Mouse (Mus musculus) brain, embryonic 14.5 days (tissue): ENCODE measurements at regions not wholly inside any gene's neighbourhood (a gene's known extent, or its start where the extent isn't known, plus 50 kb on each side); places are given as distances from the start of the nearest gene placed in this dataset.

Source experiments
- DNase-seq: peaks from one replicate; pipeline ENCODE4 v3.0.0-alpha.2; 2011; ENCODE audit warnings: low read depth
- CTCF ChIP-seq: fragments of 200-500 bp; IDR thresholded peaks from 2 replicates; pipeline ENCODE4 v1.5.1; 2012; ENCODE audit warnings: inconsistent platforms, mild to moderate bottlenecking, moderate library complexity, borderline replicate concordance; ENCODE audit not compliant: insufficient read depth, insufficient read length; ENCODE audit errors: extremely low read depth
- POLR2A ChIP-seq: fragments of 200-500 bp; IDR thresholded peaks from 2 replicates; pipeline ENCODE4 v1.6.1; 2012; ENCODE audit warnings: mild to moderate bottlenecking, inconsistent platforms, borderline replicate concordance; ENCODE audit not compliant: poor library complexity, insufficient read depth, insufficient read length, severe bottlenecking; ENCODE audit errors: extremely low read depth

DNA sequence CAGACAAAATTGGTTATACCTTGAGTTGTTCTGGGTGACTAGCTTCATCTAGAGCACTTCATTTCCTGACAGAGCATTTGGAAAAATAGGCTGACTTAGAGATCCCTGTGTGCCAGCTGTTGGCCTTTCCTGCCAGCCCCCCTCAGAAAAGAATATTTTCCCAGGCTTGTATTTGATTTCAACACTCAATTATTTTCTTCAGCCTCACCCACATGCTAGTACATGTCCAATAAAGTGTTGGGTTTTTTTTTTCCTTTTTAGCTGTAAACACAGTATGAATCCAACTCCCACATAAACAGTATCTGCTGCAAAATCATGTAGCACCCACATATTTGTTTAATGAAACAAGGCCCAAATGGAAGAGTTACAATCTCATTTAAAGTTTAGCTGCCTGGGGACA is 256.8 kb upstream of the Acvr2a start:
- TF ChIP-seq CTCF = no peak
- no peak for TF ChIP-seq POLR2A
- DNase-seq = no peak

DNA sequence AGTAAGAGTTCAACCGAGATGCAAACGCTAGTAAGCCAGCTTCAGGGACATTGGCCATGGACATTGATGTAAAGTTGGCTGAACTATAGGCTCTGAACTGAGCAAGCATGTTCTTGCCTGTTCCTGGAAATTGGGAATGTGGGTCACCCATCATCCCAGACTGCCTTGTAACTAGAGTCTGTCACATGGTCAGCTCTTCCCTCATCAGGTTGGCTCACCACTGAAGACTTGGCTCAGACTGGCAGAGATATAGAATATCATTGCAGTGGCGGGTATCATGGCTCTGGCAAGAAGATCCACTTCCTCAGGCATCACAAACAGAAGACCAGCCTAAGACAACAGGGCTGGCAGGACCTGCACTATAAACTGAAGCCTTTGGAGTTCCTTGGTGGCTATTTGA is 255.3 kb upstream of the Acvr2a start:
- TF ChIP-seq CTCF (no peak), POLR2A (no peak)
- DNase-seq = no peak

DNA sequence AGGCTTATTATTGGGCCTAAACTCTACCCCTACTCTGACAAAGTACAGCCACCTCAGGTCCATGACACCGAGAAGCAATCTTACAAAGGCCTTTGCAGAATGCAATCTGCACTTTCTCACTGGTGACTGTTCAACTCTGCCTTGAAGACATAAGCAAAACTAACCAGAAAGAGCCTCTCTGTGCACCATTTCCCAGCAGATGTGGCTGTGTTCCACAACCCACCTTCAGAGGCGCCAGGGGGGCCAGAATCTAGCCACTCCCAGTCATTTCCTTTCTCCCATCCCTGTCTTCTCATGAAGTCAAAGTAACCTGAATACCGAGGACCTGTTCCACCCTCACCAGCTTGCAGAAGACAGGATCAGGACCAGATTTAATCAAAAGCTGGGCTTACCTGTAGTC is 250.3 kb upstream of the Acvr2a start:
- TF ChIP-seq POLR2A (no peak), CTCF (no peak)
- DNase-seq = no peak

DNA sequence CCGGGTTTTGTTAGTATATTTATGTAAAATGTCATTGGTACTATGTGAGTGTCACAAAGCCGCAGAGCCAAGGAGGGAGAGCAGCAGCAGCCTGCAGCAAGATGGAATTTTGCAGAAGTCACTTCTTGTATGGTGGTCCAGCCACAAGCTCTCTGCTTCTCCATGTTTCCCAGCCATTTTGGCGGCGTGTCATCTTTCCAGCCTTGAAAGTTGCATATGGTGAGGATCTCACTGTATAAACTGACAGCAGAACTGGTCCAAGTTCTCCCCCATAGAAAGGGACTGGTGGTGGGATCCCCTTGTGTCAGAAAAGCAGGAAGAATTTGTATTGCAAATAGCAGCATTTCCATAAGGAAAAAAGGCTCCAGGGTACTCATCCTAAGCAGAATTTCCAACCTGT is 249.7 kb upstream of the Acvr2a start:
- TF ChIP-seq POLR2A (no peak), CTCF (no peak)
- peak; percentile 60 for DNase-seq

DNA sequence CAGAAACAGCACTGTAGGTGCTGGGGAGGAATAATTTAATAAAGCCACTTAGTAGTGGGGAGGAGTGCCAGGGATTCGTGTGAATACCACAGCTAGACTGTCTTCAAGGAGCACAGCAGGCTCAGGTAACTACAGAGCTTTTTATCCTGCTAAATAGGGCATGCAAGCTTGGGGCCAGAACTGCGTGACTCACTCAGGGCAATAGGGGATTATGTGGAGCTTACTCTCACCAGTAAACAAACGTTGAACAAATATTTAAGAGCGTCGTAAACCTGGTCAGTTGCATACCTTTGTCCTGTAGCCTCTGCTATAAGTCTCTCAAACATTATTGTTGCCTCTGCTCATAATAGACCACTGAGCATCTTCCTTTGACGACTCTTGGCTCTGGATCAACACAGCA is 246.0 kb upstream of the Acvr2a start:
- TF ChIP-seq POLR2A = no peak
- TF ChIP-seq CTCF = no peak
- DNase-seq = peak; percentile 27

DNA sequence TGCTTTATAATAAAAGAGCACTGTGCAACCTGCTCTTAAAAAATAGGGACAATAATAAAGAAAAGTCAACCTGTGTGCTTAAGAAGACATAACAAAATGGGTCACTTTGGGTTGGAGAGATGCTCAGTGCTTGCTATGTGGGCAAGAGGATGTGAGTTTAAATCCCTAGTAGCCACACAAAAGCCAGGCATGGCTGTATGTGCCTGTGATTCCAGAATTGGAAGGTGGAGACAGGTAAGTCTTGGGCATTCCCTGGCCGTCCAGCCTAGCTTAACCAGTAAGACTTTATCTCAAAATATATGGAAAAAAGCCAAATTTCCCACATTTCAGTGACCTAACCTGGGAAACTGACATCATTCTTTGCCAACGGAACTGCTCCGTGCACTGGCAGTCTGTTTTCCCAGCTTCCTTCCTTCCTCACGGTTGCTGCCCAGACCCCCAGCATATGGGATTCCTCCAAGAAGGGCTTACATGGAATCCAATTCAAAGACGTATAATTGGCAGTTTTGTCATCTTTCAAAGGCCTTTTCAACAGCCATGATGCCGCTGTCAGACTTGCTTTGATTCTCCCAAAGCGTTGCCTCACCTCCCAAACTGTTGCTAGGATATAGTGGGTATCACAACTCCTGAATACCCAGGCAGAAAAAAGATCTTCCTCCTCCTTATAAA is 227.6 kb upstream of the Acvr2a start:
- DNase-seq = peak; percentile 85
- no peak for TF ChIP-seq CTCF
- no peak for TF ChIP-seq POLR2A

DNA sequence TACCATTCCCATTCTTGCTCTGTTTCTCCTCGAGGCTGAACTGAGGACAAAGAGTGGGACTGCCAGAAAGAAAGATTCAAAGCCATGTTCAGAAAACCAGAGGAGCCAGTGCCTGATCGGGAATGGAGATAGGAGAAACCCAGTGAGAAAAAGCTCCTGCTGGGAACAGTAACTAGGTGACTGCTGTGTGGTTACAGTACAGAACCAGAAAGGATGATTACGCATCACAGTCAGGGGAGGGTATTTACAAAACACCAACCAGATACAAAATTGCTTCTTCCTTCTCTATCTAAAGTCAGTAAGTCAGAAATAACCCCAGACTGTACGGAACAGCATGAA is 227.1 kb upstream of the Acvr2a start:
- TF ChIP-seq POLR2A = no peak
- no peak for TF ChIP-seq CTCF
- DNase-seq = no peak

DNA sequence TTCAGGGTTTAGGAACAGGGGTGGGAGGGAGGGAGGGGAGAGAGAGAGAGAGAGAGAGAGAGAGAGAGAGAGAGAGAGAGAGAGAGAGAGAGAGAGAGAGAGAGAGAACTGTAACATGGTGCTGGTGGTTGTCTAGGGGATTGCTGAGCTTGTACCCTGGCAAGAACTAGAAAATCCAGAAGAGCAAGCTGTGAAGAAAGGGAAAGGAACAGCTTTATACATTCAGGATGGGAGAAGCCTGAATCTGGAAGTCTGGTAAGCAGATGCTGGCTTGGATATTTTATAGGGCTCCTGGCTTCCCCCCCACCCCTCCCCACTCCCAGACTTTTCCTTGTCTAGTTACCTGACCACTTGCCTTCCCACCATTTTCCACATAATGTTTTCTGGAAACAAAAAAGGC is 224.2 kb upstream of the Acvr2a start:
- DNase-seq = no peak
- TF ChIP-seq POLR2A (no peak), CTCF (no peak)

DNA sequence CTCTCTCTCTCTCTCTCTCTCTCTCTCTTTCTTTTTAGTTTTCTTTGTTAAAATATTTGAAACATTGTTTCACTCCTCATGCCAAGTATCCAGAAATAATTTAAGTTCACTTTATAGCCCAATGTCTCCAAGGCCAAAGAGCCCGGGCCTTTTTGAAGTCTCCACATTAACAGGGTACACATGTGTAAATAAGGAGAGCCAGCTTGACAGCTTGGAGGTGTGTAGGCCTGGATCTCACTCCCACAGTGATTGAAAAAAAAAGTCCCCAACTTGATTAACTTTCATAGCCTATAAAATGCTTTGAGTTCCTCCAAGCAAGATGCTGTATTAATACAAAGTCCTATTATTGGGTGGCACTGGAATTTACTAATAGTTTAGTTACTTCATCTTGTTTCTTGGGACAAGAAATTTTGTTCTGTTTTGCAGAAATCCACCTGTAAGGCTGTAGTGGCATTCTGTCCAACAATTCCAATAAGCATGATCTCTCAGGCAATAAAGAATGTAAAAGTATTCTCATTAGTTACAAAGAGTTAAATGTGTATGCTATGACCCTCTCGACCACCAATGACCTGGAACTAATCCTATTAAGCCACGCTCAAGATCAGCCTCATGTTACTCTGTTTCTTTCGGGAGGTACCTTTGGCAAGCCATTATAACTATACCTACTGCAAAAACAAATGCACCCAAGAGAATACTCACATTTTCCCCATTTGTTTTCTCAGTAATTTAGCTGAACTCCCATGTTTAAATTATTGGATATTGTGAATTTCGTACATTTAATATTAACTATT is 215.9 kb upstream of the Acvr2a start:
- DNase-seq = no peak
- no peak for TF ChIP-seq POLR2A
- TF ChIP-seq CTCF = no peak

DNA sequence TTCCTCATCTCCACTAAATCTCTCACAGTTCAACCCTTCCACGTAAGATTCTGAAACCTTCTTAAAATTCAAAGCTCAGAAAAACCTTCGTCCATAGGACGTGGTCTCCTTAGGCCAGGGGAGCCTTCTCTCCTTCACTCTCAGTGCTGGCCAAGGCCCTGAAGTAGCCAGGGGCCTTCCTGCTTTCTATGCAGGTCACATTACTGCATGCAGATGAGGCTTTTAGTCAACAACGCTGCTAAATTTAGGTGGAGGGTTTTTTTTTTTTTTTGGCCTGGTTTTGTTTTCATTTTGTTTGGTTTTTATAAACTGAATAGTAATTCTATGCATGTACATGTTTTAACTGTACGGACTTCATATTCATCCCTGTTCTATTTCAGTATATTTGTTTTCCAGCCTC is 214.5 kb upstream of the Acvr2a start:
- no peak for TF ChIP-seq CTCF
- peak; percentile 56 for DNase-seq

DNA sequence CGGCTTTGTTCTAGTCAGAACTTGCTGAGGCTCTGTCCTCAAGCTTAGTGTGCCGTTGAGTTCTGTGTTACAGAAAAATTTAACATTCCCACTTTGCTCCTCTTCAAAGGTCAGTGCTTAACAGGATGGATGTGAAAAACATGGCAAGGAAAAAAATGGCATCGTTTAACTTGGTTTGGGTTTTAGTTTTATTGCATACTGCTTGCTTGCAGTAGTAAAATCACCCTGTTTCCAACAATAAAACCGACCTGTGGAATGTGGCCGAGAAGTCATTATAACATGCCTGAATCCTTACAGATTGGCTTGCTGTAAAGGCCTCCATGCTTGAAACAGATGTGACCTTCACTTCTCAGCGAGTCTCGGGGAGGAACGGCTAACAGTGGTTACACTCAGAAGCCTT is 212.1 kb upstream of the Acvr2a start:
- no peak for DNase-seq
- no peak for TF ChIP-seq CTCF
- no peak for TF ChIP-seq POLR2A

DNA sequence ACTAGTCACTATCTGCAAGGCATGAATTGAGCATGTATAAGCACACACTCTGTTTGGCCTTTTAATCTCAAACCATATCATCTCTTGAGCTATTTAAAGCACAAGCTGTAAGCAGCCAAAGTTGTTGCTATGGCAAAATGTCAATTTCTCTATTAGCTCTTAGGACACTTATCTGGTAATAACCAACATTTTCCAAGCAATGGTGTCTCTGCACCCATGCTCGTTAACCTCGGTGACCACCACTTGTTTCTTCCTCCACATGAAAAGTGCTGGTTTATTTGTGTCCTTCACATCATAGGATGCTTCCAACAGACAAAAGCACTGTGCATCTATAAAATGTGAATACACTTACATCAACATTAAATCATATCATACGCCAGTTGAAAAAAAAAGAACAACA is 204.4 kb upstream of the Acvr2a start:
- TF ChIP-seq CTCF (no peak), POLR2A (no peak)
- no peak for DNase-seq
